Mouse (Mus musculus) adrenal gland, postnatal 10 days (tissue): ENCODE measurements around the gene Jade1. TPM values are rescaled to one million over a fixed set of nuclear protein-coding genes. Genes with fewer than 3 reads are reported as not detected.

Experiments
- DNase-seq: peaks from one replicate; pipeline ENCODE4 v3.0.0; 2021; ENCODE audit warnings: mixed read lengths
- long read RNA-seq, 2 experiments: library from polyadenylated mRNA; stranded (forward); transcript quantifications; one replicate each; pipeline ENCODE4 v2.0.0; 2021
- total RNA-seq, 2 experiments: library from RNA; stranded (reverse); gene quantifications; 2 replicates each; pipeline ENCODE4 v1.2.3; 2021

The Jade1 gene
- total RNA-seq: 10 to 100 TPM; 43.5 to 51.6 TPM
- long read RNA-seq, experiment 1, full-length matches to known transcripts: 29 of 47 reads
- long read RNA-seq, experiment 1, partial matches to known transcripts: 7 of 47 reads
- long read RNA-seq, experiment 1, other reads (novel, unspliced or antisense): 11 of 47 reads
- long read RNA-seq, experiment 2, full-length matches to known transcripts: 5 of 12 reads
- long read RNA-seq, experiment 2, partial matches to known transcripts: 4 of 12 reads
- long read RNA-seq, experiment 2, other reads (novel, unspliced or antisense): 3 of 12 reads

- DNase-seq: no peak
Observed at GRCm38 (mm10) chr3:41555491-41556381, at the start of gene Jade1. Jade1 (plus strand) TSS chr3:41555731.

GRCm38 (mm10) chr3:41509441-41509840, 46.1 kb upstream of the Jade1 start:
- peak; percentile 69 for DNase-seq

GRCm38 (mm10) chr3:41510191-41510590, 45.3 kb upstream of the Jade1 start:
- DNase-seq: no peak

GRCm38 (mm10) chr3:41510750-41511149, 44.8 kb upstream of the Jade1 start:
- no peak for DNase-seq

- no peak for DNase-seq
Observed at GRCm38 (mm10) chr3:41514003-41514402, 41.5 kb upstream of the Jade1 start.

GRCm38 (mm10) chr3:41514683-41515305, 40.7 kb upstream of the Jade1 start:
- DNase-seq: no peak

- DNase-seq: no peak
Observed at GRCm38 (mm10) chr3:41516961-41517518, 38.5 kb upstream of the Jade1 start.

- DNase-seq: no peak
Observed at GRCm38 (mm10) chr3:41520925-41521324, 34.6 kb upstream of the Jade1 start.

GRCm38 (mm10) chr3:41521733-41522132, 33.8 kb upstream of the Jade1 start:
- DNase-seq: no peak

GRCm38 (mm10) chr3:41522226-41523005, 33.1 kb upstream of the Jade1 start:
- peak; percentile 57 for DNase-seq

GRCm38 (mm10) chr3:41523006-41523375, 32.5 kb upstream of the Jade1 start:
- DNase-seq: no peak

GRCm38 (mm10) chr3:41523460-41523859, 32.1 kb upstream of the Jade1 start:
- no peak for DNase-seq

GRCm38 (mm10) chr3:41528291-41528969, 27.1 kb upstream of the Jade1 start:
- DNase-seq: no peak

- DNase-seq: no peak
Observed at GRCm38 (mm10) chr3:41530156-41530555, 25.4 kb upstream of the Jade1 start.

GRCm38 (mm10) chr3:41531541-41531940, 24.0 kb upstream of the Jade1 start:
- no peak for DNase-seq

GRCm38 (mm10) chr3:41532109-41532508, 23.4 kb upstream of the Jade1 start:
- DNase-seq: no peak

GRCm38 (mm10) chr3:41533660-41534059, 21.9 kb upstream of the Jade1 start:
- no peak for DNase-seq

- DNase-seq: no peak
Observed at GRCm38 (mm10) chr3:41537957-41538356, 17.6 kb upstream of the Jade1 start.

- no peak for DNase-seq
Observed at GRCm38 (mm10) chr3:41541313-41541712, 14.2 kb upstream of the Jade1 start.

- DNase-seq: peak; percentile 70
Observed at GRCm38 (mm10) chr3:41544451-41544850, 11.1 kb upstream of the Jade1 start.

- no peak for DNase-seq
Observed at GRCm38 (mm10) chr3:41547289-41547688, 8.2 kb upstream of the Jade1 start.
